Mouse (Mus musculus): ENCODE measurements at regions not wholly inside any gene's neighbourhood (a gene's known extent, or its start where the extent isn't known, plus 50 kb on each side); places are given as distances from the start of the nearest gene placed in this dataset.
A peak's percentile ranks its signal among the peaks of the same experiment; 100 is the strongest.

DNA sequence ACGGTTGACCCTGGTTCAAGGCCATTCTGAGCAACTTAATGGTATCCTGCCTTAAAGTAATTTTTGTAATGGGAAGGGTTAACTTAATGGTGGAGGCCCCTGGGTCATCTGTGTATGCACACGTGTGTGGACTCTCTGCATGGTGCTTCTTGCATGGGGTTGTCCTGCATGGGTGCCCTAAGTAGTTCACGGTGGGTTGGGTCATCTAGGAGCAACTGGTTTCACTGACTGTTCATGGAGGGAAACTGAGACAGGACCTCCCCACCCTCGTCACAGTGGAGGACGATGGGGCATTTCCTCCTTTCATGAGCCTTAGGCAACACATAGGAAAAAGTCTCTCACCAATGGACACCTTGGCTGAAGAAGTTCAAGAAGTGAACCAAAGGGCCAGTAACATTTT is 123.4 kb downstream of the Gm11011 start:
- WGBS = 84% methylated on average over 5 of the region's 5 CpGs
- Histone ChIP-seq H3K4me1 (replicated peaks; ENCODE audit: control insufficient read depth, insufficient read depth, low read length) (no peaks in the 10 kb centered on the region), H3K36me3 (ENCODE audit: control insufficient read depth, insufficient read depth, low read length) (no peaks in the 10 kb centered on the region), H3K4me2 (ENCODE audit: low read depth, low read length) (no peak overlapping the region), H3K9ac (ENCODE audit: low read length) (no peak overlapping the region), H3K27me3 (ENCODE audit: control insufficient read depth, insufficient read depth, low read depth, low read length) (no peaks in the 10 kb centered on the region), H3K4me3 (ENCODE audit: low read length) (no peak overlapping the region), H3K9me3 (ENCODE audit: control insufficient read depth, low read length) (no peaks in the 10 kb centered on the region), H3K27ac (ENCODE audit: low read length) (no peak overlapping the region)
- no peak for ATAC-seq (ENCODE audit: low read depth)

DNA sequence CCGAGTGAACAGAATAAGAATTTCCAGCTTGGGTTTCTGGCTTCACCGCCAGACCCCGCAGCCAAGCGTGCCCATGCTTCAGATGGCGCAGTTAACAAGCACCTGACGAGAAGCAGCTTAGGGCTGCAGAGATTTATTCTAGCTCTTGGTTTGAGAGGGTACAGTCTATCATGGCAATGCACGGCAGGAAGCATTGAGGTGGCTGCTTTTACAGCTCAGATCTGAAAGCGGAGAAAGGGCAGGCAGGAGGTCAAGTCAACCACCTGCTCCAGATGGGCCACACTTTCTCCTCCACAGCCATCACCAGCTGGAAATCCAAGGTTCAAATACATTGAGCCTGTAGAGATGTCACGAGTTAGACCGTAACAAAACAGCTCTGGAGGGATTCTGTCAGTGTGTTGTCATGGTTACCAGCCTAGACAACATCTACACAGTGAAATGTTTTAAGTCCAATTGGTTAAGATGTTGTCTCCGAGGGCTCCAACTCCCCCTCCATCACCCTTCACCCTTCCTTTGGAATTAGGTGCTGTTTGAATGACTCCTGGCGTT is 126.0 kb downstream of the Gm11011 start:
- no peak overlapping the region for H3K4me3 ChIP-seq (ENCODE audit: low read length)
- no peak for ATAC-seq (ENCODE audit: low read depth)
- H3K27me3 ChIP-seq (ENCODE audit: control insufficient read depth, insufficient read depth, low read depth, low read length) = no peaks in the 10 kb centered on the region
- no peak overlapping the region for H3K9ac ChIP-seq (ENCODE audit: low read length)
- 68% methylated on average over 12 of the region's 12 CpGs for WGBS
- H3K9me3 ChIP-seq (ENCODE audit: control insufficient read depth, low read length) = no peaks in the 10 kb centered on the region
- no peaks in the 10 kb centered on the region for H3K36me3 ChIP-seq (ENCODE audit: control insufficient read depth, insufficient read depth, low read length)
- no peaks in the 10 kb centered on the region for H3K4me1 ChIP-seq (replicated peaks; ENCODE audit: control insufficient read depth, insufficient read depth, low read length)
- no peak overlapping the region for H3K27ac ChIP-seq (ENCODE audit: low read length)
- H3K4me2 ChIP-seq (ENCODE audit: low read depth, low read length) = no peak overlapping the region

DNA sequence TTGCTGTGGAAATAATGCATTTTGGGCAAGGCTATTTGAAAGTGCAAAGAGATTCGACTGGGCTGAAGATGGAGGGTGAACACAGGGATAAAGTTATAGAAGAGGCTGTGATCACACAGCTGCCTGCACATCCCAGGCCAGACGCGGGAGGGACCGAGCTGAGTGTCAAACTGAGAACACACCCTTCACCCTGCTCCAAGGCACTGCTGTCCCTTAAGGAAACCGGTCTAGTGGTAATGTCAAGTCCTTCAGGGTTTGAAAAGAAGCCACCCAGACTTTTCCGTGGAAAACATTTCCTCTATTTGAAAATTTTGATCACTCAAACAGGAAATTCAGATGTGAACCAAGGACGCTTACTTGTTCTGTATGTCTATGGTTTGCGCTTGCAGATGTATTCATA is 134.6 kb downstream of the Gm11011 start:
- Histone ChIP-seq H3K9me3 (ENCODE audit: control insufficient read depth, low read length) (no peaks in the 10 kb centered on the region), H3K4me2 (ENCODE audit: low read depth, low read length) (no peak overlapping the region), H3K36me3 (ENCODE audit: control insufficient read depth, insufficient read depth, low read length) (no peaks in the 10 kb centered on the region), H3K27ac (ENCODE audit: low read length) (no peak overlapping the region), H3K27me3 (ENCODE audit: control insufficient read depth, insufficient read depth, low read depth, low read length) (no peaks in the 10 kb centered on the region), H3K4me1 (replicated peaks; ENCODE audit: control insufficient read depth, insufficient read depth, low read length) (no peaks in the 10 kb centered on the region; the same call in 1 of the 2 replicates), H3K9ac (ENCODE audit: low read length) (no peak overlapping the region), H3K4me3 (ENCODE audit: low read length) (no peak overlapping the region)
- ATAC-seq (ENCODE audit: low read depth) = no peak
- 78% methylated on average over 8 of the region's 8 CpGs for WGBS

GRCm38 (mm10) chr2:169450801-169451200 is 136.7 kb downstream of the Gm11011 start:
- no peak overlapping the region for H3K9ac ChIP-seq (ENCODE audit: low read length)
- H3K4me2 ChIP-seq (ENCODE audit: low read depth, low read length) = no peak overlapping the region
- no peak overlapping the region for H3K27ac ChIP-seq (ENCODE audit: low read length)
- no peaks in the 10 kb centered on the region for H3K9me3 ChIP-seq (ENCODE audit: control insufficient read depth, low read length)
- no peaks in the 10 kb centered on the region for H3K36me3 ChIP-seq (ENCODE audit: control insufficient read depth, insufficient read depth, low read length)
- no peak overlapping the region for H3K4me3 ChIP-seq (ENCODE audit: low read length)
- ATAC-seq (ENCODE audit: low read depth) = no peak
- no peaks in the 10 kb centered on the region; the same call in 1 of the 2 replicates for H3K4me1 ChIP-seq (replicated peaks; ENCODE audit: control insufficient read depth, insufficient read depth, low read length)
- WGBS = 75% methylated on average over 6 of the region's 6 CpGs
- H3K27me3 ChIP-seq (ENCODE audit: control insufficient read depth, insufficient read depth, low read depth, low read length) = no peaks in the 10 kb centered on the region

DNA sequence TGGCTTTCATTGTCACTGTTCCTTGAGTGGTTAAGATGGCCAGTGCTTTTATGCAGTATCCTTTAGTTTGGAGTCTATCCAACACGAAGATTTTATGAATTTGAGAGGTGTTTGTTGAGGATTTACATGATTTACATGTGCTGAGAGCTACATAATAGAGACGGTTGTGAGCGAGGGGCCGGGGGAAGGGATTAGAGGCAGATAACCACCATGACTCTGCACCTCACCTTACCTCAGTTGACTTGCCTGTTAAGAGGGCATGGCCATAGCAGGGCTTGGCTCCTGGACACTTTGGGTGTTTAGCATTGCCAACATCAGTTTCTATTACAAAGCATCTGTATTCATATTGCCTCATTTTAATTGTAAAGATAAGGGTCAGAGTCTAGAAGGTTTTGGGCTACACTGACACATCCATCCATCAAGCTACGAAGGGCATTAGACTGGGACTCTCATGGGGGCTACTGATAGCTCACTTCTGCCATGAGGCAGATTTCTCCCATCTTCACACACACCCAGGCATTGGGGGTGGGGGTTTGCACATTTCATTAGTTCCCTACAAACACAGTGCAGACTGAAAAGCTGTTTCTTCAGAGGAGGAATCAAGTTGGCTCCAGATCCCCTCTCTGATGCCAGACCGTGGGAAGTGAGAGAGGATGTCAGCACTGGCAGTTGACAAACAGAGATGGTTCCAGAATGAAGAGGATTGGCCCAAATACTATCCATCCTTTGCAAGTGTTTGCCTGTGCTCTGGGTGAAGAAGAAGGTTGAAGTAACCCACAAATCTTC is 139.9 kb downstream of the Gm11011 start:
- H3K9ac ChIP-seq (ENCODE audit: low read length) = no peak overlapping the region
- no peaks in the 10 kb centered on the region for H3K27me3 ChIP-seq (ENCODE audit: control insufficient read depth, insufficient read depth, low read depth, low read length)
- no peaks in the 10 kb centered on the region for H3K9me3 ChIP-seq (ENCODE audit: control insufficient read depth, low read length)
- no peak overlapping the region for H3K4me3 ChIP-seq (ENCODE audit: low read length)
- H3K36me3 ChIP-seq (ENCODE audit: control insufficient read depth, insufficient read depth, low read length) = no peaks in the 10 kb centered on the region
- no peak overlapping the region for H3K4me2 ChIP-seq (ENCODE audit: low read depth, low read length)
- no peaks in the 10 kb centered on the region; the same call in 1 of the 2 replicates for H3K4me1 ChIP-seq (replicated peaks; ENCODE audit: control insufficient read depth, insufficient read depth, low read length)
- H3K27ac ChIP-seq (ENCODE audit: low read length) = no peak overlapping the region
- 56% methylated on average over 6 of the region's 6 CpGs for WGBS
- peak; percentile 34; the same call in 1 of the 2 replicates for ATAC-seq (ENCODE audit: low read depth)

DNA sequence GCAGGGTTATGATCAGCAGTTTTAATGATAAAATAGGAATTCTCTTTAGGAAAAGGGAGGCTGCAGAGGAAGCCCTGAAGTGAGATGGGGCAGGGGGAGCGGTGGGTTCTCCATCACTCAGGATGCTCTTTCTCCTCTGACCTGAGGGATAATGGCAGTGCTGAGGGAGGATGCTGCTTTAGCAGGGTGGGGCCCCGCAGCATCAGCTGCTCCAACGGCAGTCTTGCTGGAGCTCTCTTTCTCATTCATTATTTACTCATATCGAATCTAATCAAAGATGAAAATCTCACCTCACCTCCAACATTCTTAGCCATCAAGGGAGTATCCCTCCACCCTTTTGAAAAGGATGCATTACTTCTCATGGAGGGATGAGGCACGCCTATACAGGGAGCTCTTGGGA is 141.7 kb downstream of the Gm11011 start:
- Histone ChIP-seq H3K36me3 (ENCODE audit: control insufficient read depth, insufficient read depth, low read length) (no peaks in the 10 kb centered on the region), H3K9ac (ENCODE audit: low read length) (no peak overlapping the region), H3K27ac (ENCODE audit: low read length) (no peak overlapping the region), H3K27me3 (ENCODE audit: control insufficient read depth, insufficient read depth, low read depth, low read length) (no peaks in the 10 kb centered on the region), H3K4me3 (ENCODE audit: low read length) (no peak overlapping the region), H3K4me1 (replicated peaks; ENCODE audit: control insufficient read depth, insufficient read depth, low read length) (no peaks in the 10 kb centered on the region; the same call in 1 of the 2 replicates), H3K9me3 (ENCODE audit: control insufficient read depth, low read length) (no peaks in the 10 kb centered on the region), H3K4me2 (ENCODE audit: low read depth, low read length) (no peak overlapping the region)
- ATAC-seq (ENCODE audit: low read depth) = no peak
- 87% methylated on average over 5 of the region's 5 CpGs for WGBS

DNA sequence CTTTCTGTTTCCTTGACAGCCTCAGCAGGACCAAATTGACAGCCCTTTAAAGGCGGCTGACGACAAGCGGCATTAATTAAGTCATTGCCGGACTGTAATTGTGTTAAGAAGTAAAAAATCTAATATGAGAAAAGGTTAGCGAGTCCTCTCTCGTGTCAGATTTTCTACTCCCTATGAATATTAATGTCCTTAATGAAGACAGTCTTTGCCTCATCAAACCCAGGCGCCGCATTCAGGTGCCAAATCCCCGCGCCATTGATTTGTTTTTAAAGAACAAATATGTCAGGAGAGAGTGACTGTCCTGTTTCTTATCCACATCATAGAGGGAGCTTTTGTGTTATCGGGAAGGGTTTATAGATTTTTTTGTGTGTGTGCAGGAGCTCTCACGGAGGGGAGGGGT is 142.2 kb downstream of the Gm11011 start:
- no peaks in the 10 kb centered on the region; the same call in 1 of the 2 replicates for H3K4me1 ChIP-seq (replicated peaks; ENCODE audit: control insufficient read depth, insufficient read depth, low read length)
- 87% methylated on average over 12 of the region's 12 CpGs for WGBS
- no peak overlapping the region for H3K4me3 ChIP-seq (ENCODE audit: low read length)
- ATAC-seq (ENCODE audit: low read depth) = no peak
- no peaks in the 10 kb centered on the region for H3K36me3 ChIP-seq (ENCODE audit: control insufficient read depth, insufficient read depth, low read length)
- no peak overlapping the region for H3K9ac ChIP-seq (ENCODE audit: low read length)
- H3K27me3 ChIP-seq (ENCODE audit: control insufficient read depth, insufficient read depth, low read depth, low read length) = no peaks in the 10 kb centered on the region
- no peak overlapping the region for H3K27ac ChIP-seq (ENCODE audit: low read length)
- H3K9me3 ChIP-seq (ENCODE audit: control insufficient read depth, low read length) = no peaks in the 10 kb centered on the region
- no peak overlapping the region for H3K4me2 ChIP-seq (ENCODE audit: low read depth, low read length)

DNA sequence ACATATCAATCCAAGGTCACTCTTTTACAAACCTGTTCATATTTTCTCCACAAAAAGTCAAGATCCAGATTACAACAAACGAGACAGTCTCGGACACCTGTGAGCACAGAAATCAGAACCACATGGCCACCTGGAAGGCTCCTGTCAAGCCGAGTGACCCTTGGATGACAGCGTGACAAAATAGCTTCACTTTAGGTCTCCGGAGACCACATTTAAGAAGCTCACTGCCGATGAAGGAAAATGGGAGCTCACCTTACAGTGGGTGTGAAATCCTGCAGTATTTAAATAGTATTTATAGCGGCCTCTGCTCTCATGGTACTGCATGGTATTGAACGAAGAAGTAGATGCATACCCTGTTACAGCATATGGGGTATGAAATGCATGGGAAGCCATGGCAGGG is 144.3 kb downstream of the Gm11011 start:
- Histone ChIP-seq H3K4me3 (ENCODE audit: low read length) (no peak overlapping the region), H3K9me3 (ENCODE audit: control insufficient read depth, low read length) (no peaks in the 10 kb centered on the region), H3K9ac (ENCODE audit: low read length) (no peak overlapping the region), H3K27ac (ENCODE audit: low read length) (no peak overlapping the region), H3K27me3 (ENCODE audit: control insufficient read depth, insufficient read depth, low read depth, low read length) (no peaks in the 10 kb centered on the region), H3K4me2 (ENCODE audit: low read depth, low read length) (no peak overlapping the region), H3K4me1 (replicated peaks; ENCODE audit: control insufficient read depth, insufficient read depth, low read length) (no peaks in the 10 kb centered on the region; the same call in 1 of the 2 replicates), H3K36me3 (ENCODE audit: control insufficient read depth, insufficient read depth, low read length) (no peaks in the 10 kb centered on the region)
- 81% methylated on average over 8 of the region's 8 CpGs for WGBS
- no peak for ATAC-seq (ENCODE audit: low read depth)

DNA sequence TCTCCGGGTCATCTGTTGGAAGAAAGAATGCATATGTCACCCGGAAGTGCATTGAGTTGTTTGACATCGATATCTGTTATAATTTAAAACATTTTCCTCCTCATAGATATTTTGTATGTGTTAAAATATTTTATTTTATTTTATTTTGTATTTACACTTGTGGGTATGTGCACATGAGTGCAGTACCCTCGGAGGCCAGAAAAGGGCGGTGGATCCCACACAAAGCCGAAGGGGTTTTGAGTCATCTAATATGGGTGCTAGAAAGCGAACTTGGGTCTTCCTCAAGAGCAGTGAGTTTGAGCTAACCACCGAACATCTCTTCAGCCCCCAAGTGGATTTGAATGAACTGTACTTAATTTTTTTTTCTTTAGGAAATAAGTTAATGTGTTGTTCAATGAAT is 156.0 kb downstream of the Gm11011 start:
- H3K36me3 ChIP-seq (ENCODE audit: control insufficient read depth, insufficient read depth, low read length) = no peaks in the 10 kb centered on the region
- no peak overlapping the region for H3K4me2 ChIP-seq (ENCODE audit: low read depth, low read length)
- no peak overlapping the region for H3K4me3 ChIP-seq (ENCODE audit: low read length)
- H3K9ac ChIP-seq (ENCODE audit: low read length) = no peak overlapping the region
- WGBS = 91% methylated on average over 8 of the region's 8 CpGs
- ATAC-seq (ENCODE audit: low read depth) = no peak
- no peaks in the 10 kb centered on the region for H3K9me3 ChIP-seq (ENCODE audit: control insufficient read depth, low read length)
- H3K27me3 ChIP-seq (ENCODE audit: control insufficient read depth, insufficient read depth, low read depth, low read length) = no peaks in the 10 kb centered on the region
- H3K27ac ChIP-seq (ENCODE audit: low read length) = no peak overlapping the region
- H3K4me1 ChIP-seq (replicated peaks; ENCODE audit: control insufficient read depth, insufficient read depth, low read length) = no peaks in the 10 kb centered on the region
